Mouse (Mus musculus): ENCODE data around the gene Kcng1. TPM values are rescaled to one million over a fixed set of nuclear protein-coding genes. Genes with fewer than 3 reads are reported as not detected.

Kcng1 gene
- polyA plus RNA-seq, 1 experiment from 2014 or later: 0.85 TPM

DNA sequence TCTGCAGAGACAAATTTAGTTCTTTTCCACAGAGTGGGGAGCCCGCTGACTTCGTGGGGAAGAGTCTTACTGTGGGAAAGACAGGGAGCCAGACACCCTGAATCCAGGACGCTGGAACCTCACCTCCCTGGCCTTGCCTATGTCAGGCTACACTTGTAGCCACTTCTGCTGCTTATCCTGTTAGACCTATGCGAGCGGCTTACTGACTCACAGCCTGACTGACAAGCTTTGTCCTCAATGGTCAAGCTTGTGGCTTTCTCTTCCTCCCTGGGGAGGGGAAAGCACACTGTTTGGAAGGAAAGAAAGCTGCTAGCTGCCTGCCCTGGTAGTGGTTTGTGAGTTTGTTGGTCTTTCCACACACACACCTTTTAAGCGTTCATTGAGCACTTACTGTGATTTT, 11.0 kb upstream of the Kcng1 start:
- peaks cover 20% of the 10 kb centered on the region for H3K4me1 ChIP-seq (replicated peaks)
- no peak overlapping the region for H3K9ac ChIP-seq (replicated peaks)
- ATAC-seq (ENCODE audit: insufficient number of reproducible peaks, insufficient read depth, low FRiP score, low TSS enrichment, low read depth): no peak
- H3K27ac ChIP-seq: no peak overlapping the region
- peaks cover 23% of the 10 kb centered on the region; the same call in 1 of the 2 replicates for H3K27me3 ChIP-seq
- no peak overlapping the region for H3K4me3 ChIP-seq (replicated peaks)
- no peak overlapping the region for H3K4me2 ChIP-seq
- no peaks in the 10 kb centered on the region for H3K36me3 ChIP-seq
- H3K9me3 ChIP-seq: 0 out of 2 replicates have a peak, but pooled peaks cover 5% of the 10 kb centered on the region
- 32% methylated on average over 6 of the region's 6 CpGs for WGBS

DNA sequence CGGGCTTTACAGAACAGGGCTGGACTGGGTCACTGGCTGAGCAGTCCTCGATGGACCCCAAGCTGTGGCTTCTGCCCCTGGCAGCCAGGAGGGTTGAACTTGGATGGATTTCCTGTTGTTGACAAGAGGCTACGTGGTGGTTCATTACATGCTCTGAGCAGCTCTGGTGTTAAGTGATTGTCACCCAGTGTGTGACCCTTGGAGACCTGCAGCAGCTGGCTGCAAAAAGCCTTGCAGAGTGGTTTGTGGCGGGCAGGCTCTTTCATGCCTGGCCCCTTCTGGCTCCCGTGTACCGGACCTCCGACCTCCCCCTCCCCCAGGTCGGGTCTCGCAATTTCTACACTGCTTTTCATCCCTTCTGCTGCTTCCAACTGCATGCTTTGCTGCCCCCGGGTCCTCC, 10.5 kb upstream of the Kcng1 start:
- 0 out of 2 replicates have a peak, but pooled peaks cover 5% of the 10 kb centered on the region for H3K9me3 ChIP-seq
- no peak overlapping the region for H3K9ac ChIP-seq (replicated peaks)
- no peak for ATAC-seq (ENCODE audit: insufficient number of reproducible peaks, insufficient read depth, low FRiP score, low TSS enrichment, low read depth)
- WGBS: 7% methylated on average over 10 of the region's 10 CpGs
- H3K27me3 ChIP-seq: peaks cover 23% of the 10 kb centered on the region; the same call in 1 of the 2 replicates
- no peak overlapping the region for H3K4me3 ChIP-seq (replicated peaks)
- H3K4me2 ChIP-seq: no peak overlapping the region
- H3K36me3 ChIP-seq: no peaks in the 10 kb centered on the region
- peaks cover 20% of the 10 kb centered on the region for H3K4me1 ChIP-seq (replicated peaks)
- no peak overlapping the region for H3K27ac ChIP-seq

DNA sequence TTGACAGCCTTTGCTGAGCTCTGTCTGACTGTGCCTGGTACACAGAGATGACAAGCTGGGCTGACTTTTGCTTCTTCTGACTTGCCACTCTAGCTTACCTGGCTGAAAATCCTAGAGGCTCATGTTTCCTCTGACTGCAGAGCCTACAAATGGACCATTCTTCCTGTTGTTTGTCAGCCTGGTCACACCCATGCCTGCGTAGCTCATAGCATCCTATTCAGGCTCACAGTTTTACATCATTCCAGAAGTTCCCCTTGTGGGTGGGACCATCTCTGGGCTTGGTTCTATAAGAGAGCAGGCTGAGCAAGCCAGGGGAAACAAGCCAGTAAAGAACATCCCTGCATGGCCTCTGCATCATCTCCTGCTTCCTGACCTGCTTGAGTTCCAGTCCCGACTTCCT, 8.3 kb upstream of the Kcng1 start:
- Histone ChIP-seq H3K9me3 (0 out of 2 replicates have a peak, but pooled peaks cover 15% of the 10 kb centered on the region), H3K27ac (no peak overlapping the region), H3K27me3 (peaks cover 23% of the 10 kb centered on the region; the same call in 1 of the 2 replicates), H3K4me3 (replicated peaks) (no peak overlapping the region), H3K9ac (replicated peaks) (no peak overlapping the region), H3K4me2 (no peak overlapping the region), H3K36me3 (no peaks in the 10 kb centered on the region), H3K4me1 (replicated peaks) (peaks cover 25% of the 10 kb centered on the region)
- WGBS: 79% methylated on average over 2 of the region's 2 CpGs
- ATAC-seq (ENCODE audit: insufficient number of reproducible peaks, insufficient read depth, low FRiP score, low TSS enrichment, low read depth): no peak

DNA sequence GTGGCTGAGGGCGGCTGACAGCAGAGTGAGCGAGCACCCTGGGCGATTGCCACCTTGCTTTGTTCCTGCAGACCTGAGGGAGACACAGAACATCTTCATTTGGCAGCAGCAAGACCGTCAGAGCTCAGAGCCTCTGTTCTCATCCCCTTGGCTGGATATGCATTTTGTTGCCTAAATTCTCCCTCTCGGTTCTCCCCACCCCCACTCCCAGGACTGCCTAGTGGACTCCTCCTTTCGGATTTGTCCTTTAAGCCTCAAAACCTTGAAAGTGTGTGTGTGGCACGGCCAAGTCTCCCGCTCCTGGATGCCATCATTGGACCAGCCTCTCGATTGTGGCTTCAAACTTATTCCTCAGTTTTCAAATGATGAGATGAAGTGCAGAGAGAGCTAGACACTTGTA, 7.5 kb upstream of the Kcng1 start:
- WGBS: 59% methylated on average over 9 of the region's 9 CpGs
- Histone ChIP-seq H3K9me3 (0 out of 2 replicates have a peak, but pooled peaks cover 15% of the 10 kb centered on the region), H3K4me2 (no peak overlapping the region), H3K27me3 (peaks cover 28% of the 10 kb centered on the region; the same call in 1 of the 2 replicates), H3K4me3 (replicated peaks) (no peak overlapping the region), H3K27ac (no peak overlapping the region), H3K4me1 (replicated peaks) (peaks cover 25% of the 10 kb centered on the region), H3K9ac (replicated peaks) (no peak overlapping the region), H3K36me3 (no peaks in the 10 kb centered on the region)
- no peak for ATAC-seq (ENCODE audit: insufficient number of reproducible peaks, insufficient read depth, low FRiP score, low TSS enrichment, low read depth)

DNA sequence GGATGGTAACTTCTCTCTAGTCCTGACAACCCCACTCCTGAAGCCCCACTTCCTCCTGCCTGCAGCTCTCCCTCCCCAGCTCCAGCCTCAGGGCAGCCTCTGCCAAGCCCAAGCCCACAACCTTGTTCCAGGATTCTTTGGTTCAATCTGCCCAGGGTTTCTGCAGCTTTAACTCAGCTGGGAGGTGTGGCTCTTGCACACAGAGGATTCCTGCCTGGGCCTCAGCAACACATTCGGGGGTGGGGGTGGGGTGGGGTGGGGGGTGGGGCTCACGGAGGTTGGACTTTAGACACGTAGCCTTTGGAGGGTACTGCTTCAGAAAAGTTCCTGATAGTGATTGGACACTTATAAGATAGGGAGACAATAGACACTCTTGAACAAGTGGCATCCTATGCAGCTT, 5.5 kb upstream of the Kcng1 start:
- Histone ChIP-seq H3K4me3 (replicated peaks) (no peak overlapping the region), H3K27ac (no peak overlapping the region), H3K4me1 (replicated peaks) (peaks cover 15% of the 10 kb centered on the region), H3K9ac (replicated peaks) (0 out of 2 replicates have a peak overlapping the region, but pooled peaks have one; percentile 18), H3K4me2 (no peak overlapping the region), H3K36me3 (no peaks in the 10 kb centered on the region), H3K9me3 (0 out of 2 replicates have a peak, but pooled peaks cover 15% of the 10 kb centered on the region), H3K27me3 (peaks cover 36% of the 10 kb centered on the region)
- ATAC-seq (ENCODE audit: insufficient number of reproducible peaks, insufficient read depth, low FRiP score, low TSS enrichment, low read depth): no peak
- 14% methylated on average over 3 of the region's 3 CpGs for WGBS

DNA sequence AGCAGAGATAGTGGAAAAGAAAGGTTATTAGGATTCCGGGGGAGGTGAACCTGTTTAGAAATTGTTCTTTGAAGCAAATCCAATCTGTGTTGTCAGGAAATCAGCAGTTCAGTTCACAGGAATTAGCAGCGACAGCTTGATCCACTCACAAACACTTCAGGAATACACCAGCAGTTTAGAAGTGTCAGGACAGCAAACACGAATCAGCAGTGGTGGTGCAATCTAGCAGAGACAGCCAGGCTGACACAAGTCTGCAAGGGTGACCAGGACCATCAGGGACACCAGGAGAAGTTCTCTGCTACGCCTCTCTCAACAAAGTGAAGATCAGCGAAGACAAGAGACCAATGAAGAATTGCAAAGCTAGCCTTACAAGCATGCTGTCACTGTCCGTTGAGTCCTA, 3.6 kb upstream of the Kcng1 start:
- Histone ChIP-seq H3K4me3 (replicated peaks) (no peak overlapping the region), H3K27ac (no peak overlapping the region), H3K27me3 (peaks cover 55% of the 10 kb centered on the region), H3K4me2 (no peak overlapping the region), H3K36me3 (no peaks in the 10 kb centered on the region), H3K9me3 (0 out of 2 replicates have a peak, but pooled peaks cover 9% of the 10 kb centered on the region), H3K9ac (replicated peaks) (no peak overlapping the region), H3K4me1 (replicated peaks) (peaks cover 27% of the 10 kb centered on the region)
- no peak for ATAC-seq (ENCODE audit: insufficient number of reproducible peaks, insufficient read depth, low FRiP score, low TSS enrichment, low read depth)
- WGBS: 88% methylated on average over 6 of the region's 6 CpGs

DNA sequence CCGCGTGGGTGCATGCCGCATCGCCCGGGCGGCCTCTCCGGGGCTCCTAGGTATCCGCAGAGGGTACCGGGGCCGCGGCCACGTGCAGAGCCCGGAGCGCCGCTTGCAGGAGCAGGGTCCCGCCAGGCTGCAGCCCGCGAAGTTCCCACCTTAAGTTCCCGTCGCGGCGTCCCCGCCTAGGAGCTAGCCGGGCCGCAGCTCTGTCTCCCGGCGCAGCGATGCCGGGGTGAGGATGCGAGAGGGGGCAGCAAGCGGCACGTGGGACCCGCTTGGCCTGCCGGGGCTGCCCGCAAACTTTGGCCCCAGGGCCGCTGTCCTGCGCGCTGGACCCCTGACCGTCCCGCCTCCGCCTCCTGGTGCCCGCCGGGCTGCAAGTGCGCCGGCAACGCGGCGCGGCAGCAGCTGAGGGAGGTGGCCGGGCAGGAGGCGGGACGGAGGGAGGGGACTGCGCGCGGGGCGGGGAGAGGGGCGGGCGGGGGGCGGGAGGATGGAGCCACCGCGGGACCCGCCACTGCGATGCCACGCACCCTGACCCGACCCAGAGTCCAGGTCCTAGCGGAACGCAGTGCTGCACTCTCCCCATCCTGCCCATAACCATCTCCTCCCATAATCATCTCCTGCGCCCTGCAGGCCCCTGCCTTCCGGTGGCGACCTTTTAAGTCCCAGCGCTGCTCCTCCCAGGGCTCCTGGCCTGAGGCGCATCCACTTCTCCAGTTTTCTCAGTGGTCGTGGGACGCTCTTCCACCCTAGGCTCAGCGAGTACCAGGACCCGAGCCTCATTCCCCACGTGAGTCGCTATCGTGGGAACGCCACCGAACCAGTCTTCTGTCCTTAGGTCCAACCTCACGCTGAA, 581 bp downstream of the Kcng1 start:
- peaks cover 81% of the 10 kb centered on the region for H3K27me3 ChIP-seq
- H3K36me3 ChIP-seq: no peaks in the 10 kb centered on the region
- peak; percentile 38; the same call in 1 of the 2 replicates for ATAC-seq (ENCODE audit: insufficient number of reproducible peaks, insufficient read depth, low FRiP score, low TSS enrichment, low read depth)
- peak overlapping the region; percentile 94 for H3K4me2 ChIP-seq
- H3K9ac ChIP-seq (replicated peaks): peak overlapping the region; percentile 56
- 1% methylated on average over 77 of the region's 82 CpGs for WGBS
- H3K4me1 ChIP-seq (replicated peaks): peaks cover 25% of the 10 kb centered on the region
- 0 out of 2 replicates have a peak, but pooled peaks cover 6% of the 10 kb centered on the region for H3K9me3 ChIP-seq
- H3K4me3 ChIP-seq (replicated peaks): peak overlapping the region; percentile 59
- H3K27ac ChIP-seq: no peak overlapping the region

DNA sequence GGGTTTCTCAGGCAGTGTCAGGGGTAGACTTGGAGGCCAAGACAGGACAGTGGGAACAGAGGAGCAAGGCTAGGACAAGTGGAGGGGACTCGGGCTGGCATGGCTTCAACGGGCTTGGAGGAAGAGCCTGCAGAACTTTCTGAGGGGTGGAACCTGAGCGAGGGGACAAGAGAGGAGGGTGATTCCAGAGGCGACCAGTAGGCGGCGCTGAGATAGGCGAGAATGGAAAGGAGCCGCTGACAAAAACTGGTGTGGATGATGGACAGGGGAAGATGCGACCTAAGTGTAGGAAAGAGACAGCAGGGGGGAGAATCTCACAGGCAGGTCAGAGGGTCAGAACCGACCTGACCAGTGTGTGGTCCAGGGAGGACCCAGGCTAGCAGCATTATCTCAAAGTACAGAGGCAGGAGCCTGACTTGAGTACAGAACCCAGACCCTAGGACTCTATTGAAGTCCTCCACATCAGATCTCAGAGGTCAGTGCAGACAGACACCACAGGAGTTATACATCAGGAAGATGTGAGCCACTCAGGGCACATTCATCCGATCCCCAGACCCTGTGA, 7.1 kb downstream of the Kcng1 start:
- Histone ChIP-seq H3K4me2 (no peak overlapping the region), H3K4me1 (replicated peaks) (0 out of 2 replicates have a peak, but pooled peaks cover 6% of the 10 kb centered on the region), H3K9ac (replicated peaks) (no peak overlapping the region), H3K36me3 (no peaks in the 10 kb centered on the region), H3K27me3 (peaks cover 72% of the 10 kb centered on the region), H3K4me3 (replicated peaks) (no peak overlapping the region), H3K9me3 (no peaks in the 10 kb centered on the region), H3K27ac (no peak overlapping the region)
- WGBS: 10% methylated on average over 11 of the region's 11 CpGs
- no peak for ATAC-seq (ENCODE audit: insufficient number of reproducible peaks, insufficient read depth, low FRiP score, low TSS enrichment, low read depth)

DNA sequence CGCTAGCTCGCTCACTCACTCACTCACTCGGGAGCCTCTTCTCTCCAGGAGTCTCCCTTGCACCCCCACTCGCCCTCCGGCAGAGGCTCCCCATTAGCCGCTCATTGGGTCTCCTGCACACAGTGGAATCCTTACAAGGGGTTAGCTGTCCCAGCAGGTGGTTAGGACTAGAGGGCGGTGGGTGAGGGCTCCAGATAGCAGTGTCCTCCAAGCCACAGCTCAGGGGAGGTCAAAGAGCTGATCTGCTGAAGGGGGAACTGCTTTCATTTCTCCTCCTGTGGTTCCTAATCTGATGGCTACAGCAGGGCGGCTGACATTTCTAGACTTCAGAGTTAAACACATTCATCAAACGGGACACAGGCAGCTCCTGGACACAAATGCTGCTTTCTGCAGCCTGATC, 8.1 kb downstream of the Kcng1 start:
- no peak overlapping the region for H3K27ac ChIP-seq
- H3K9ac ChIP-seq (replicated peaks): no peak overlapping the region
- no peaks in the 10 kb centered on the region for H3K9me3 ChIP-seq
- 33% methylated on average over 9 of the region's 9 CpGs for WGBS
- ATAC-seq (ENCODE audit: insufficient number of reproducible peaks, insufficient read depth, low FRiP score, low TSS enrichment, low read depth): no peak
- H3K4me1 ChIP-seq (replicated peaks): 0 out of 2 replicates have a peak, but pooled peaks cover 6% of the 10 kb centered on the region
- H3K27me3 ChIP-seq: peaks cover 68% of the 10 kb centered on the region
- H3K4me3 ChIP-seq (replicated peaks): no peak overlapping the region
- no peak overlapping the region for H3K4me2 ChIP-seq
- no peaks in the 10 kb centered on the region for H3K36me3 ChIP-seq

DNA sequence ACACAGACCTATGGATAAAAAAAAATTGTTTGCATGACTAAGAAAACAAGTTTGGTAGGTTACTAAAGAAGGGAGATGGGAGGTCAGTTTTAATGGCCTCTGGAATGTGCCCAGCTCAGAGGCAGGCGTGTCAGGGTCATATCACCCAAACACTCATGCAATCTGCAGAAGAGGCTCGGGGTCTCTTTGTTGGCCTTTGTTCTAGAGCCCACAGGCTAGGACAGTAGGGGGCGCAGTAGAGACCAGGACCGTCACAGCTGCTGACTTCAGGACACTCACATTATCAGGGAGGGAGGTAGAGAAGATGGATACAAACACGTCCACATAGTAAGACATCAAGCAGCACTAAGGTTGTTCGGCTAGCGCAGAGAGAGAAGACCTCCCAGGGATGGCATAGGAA, 13.5 kb downstream of the Kcng1 start:
- Histone ChIP-seq H3K4me3 (replicated peaks) (peak overlapping the region; percentile 16), H3K27ac (no peak overlapping the region), H3K4me1 (replicated peaks) (0 out of 2 replicates have a peak, but pooled peaks cover 1% of the 10 kb centered on the region), H3K9ac (replicated peaks) (0 out of 2 replicates have a peak overlapping the region, but pooled peaks have one; percentile 42), H3K4me2 (peak overlapping the region; percentile 50), H3K36me3 (no peaks in the 10 kb centered on the region), H3K27me3 (peaks cover 22% of the 10 kb centered on the region), H3K9me3 (no peaks in the 10 kb centered on the region)
- 32% methylated on average over 7 of the region's 7 CpGs for WGBS
- ATAC-seq (ENCODE audit: insufficient number of reproducible peaks, insufficient read depth, low FRiP score, low TSS enrichment, low read depth): 0 out of 2 replicates have a peak, but pooled peaks have one; percentile 34

DNA sequence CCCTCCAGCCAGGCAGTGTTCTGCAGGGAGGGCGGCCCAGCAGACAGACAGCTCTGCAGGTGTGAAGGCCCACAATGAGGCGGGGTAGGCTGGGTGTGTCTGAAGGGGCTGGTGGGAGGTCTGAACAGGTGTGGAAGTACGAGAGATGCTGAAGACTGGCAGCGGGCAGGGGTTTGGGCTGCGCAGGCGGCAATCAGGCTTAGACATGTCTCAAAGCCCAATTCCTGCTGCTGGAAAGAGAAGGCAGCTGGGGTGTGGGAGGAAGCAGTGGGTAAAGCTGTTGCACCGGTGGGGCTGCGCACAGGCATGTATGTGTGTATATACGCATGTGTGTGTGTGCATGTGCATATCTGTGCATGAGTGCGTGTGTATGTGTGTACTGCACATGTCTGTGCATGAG, 20.6 kb downstream of the Kcng1 start:
- Histone ChIP-seq H3K36me3 (no peaks in the 10 kb centered on the region), H3K9me3 (no peaks in the 10 kb centered on the region), H3K4me1 (replicated peaks) (no peaks in the 10 kb centered on the region), H3K27me3 (peaks cover 16% of the 10 kb centered on the region), H3K4me3 (replicated peaks) (no peak overlapping the region), H3K4me2 (no peak overlapping the region), H3K9ac (replicated peaks) (no peak overlapping the region), H3K27ac (no peak overlapping the region)
- ATAC-seq (ENCODE audit: insufficient number of reproducible peaks, insufficient read depth, low FRiP score, low TSS enrichment, low read depth): no peak
- WGBS: 89% methylated on average over 10 of the region's 10 CpGs
